Mouse (Mus musculus) liver, embryonic 15.5 days (tissue): ENCODE results near the gene 1600002K03Rik. TPM values are rescaled to one million over a fixed set of nuclear protein-coding genes. Genes with fewer than 3 reads are reported as not detected.

Experiments
- ATAC-seq: fragments of 200-750 bp; cut with Nextera tagmentation; 2 replicates; pipeline ENCODE4 v1.8.0; 2017; ENCODE audit warnings: moderate number of reproducible peaks, mild to moderate bottlenecking, moderate library complexity; ENCODE audit not compliant: insufficient read depth
- H3K27ac ChIP-seq: fragments of 300-500 bp; sonication (generic); replicated peaks from 2 replicates; pipeline ENCODE4 v1.5.1; 2015; ENCODE audit warnings: mild to moderate bottlenecking, inconsistent platforms
- H3K27me3 ChIP-seq: fragments of 300-500 bp; sonication (generic); 2 replicates; pipeline ENCODE4 v1.6.1; 2015; ENCODE audit warnings: mild to moderate bottlenecking, inconsistent platforms
- H3K36me3 ChIP-seq: fragments of 300-500 bp; sonication (generic); replicated peaks from 2 replicates; pipeline ENCODE4 v1.6.1; 2015; ENCODE audit warnings: moderate library complexity, mild to moderate bottlenecking, inconsistent platforms
- H3K4me1 ChIP-seq: fragments of 300-500 bp; sonication (generic); replicated peaks from 2 replicates; pipeline ENCODE4 v1.6.1; 2015; ENCODE audit warnings: inconsistent platforms
- H3K4me2 ChIP-seq: fragments of 300-500 bp; sonication (generic); 2 replicates; pipeline ENCODE4 v1.6.1; 2015; ENCODE audit warnings: moderate library complexity, mild to moderate bottlenecking, inconsistent platforms
- H3K4me3 ChIP-seq: fragments of 300-500 bp; sonication (generic); replicated peaks from 2 replicates; pipeline ENCODE4 v1.5.1; 2015; ENCODE audit warnings: mild to moderate bottlenecking, inconsistent platforms
- H3K9ac ChIP-seq: fragments of 300-500 bp; sonication (generic); 2 replicates; pipeline ENCODE4 v1.6.1; 2015; ENCODE audit warnings: moderate library complexity, mild to moderate bottlenecking, inconsistent platforms
- H3K9me3 ChIP-seq: fragments of 300-500 bp; sonication (generic); replicated peaks from 2 replicates; pipeline ENCODE4 v1.6.1; 2016; ENCODE audit warnings: inconsistent platforms
- WGBS: fragments of 180-500 bp; shearing (Covaris S2); methylation state at CpG from one replicate; pipeline ENCODE4 v1.1.7; 2015; ENCODE audit warnings: mixed read lengths; ENCODE audit not compliant: insufficient replicate concordance; 5-methylcytosine and 5-hydroxymethylcytosine counted together
- polyA plus RNA-seq: library from polyadenylated mRNA; unstranded; fragments of >200 nt; fragmentation: Nextera tagmentation; extraction: Ambion mirVana; gene quantifications from 2 replicates; pipeline ENCODE4 v1.2.1, GENCODE M21; 2015

1600002K03Rik gene
- polyA plus RNA-seq, 1 experiment from 2014 or later = 10.1 TPM

DNA sequence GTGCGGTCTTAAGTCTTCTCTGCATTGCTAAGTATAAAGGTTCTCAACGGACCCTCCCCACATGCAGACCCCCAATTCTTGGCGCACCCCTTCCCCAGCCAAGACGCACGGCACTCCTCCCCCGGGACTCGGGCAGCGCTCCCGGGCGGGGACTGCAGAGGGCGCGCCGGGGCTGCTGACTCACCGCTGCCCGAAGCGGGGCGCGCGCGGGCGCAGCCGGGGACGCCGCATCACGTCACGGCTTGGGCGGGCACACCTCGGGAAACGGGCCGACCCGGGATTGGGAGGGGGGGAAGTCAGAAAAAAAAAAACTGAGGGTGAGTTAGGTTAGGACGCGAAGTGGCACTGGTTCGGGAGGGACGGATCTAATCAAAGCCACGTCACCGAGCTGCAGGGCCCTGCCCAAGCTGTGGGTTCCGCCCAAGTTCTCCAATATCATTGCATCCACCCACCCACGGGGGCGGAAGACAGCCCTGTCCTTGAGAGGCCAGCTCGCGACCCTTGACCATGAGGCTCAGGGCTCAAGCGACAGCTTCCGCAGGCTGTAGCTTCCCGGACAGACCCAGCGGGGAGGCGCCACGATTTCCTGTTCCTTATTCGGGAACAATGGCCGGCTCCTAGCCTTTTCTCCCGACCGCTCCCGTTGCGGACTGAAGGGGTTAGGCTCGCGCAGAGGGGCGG is 24.0 kb upstream of the 1600002K03Rik start:
- H3K9me3 ChIP-seq = no peaks in the 10 kb centered on the region
- peak overlapping the region; percentile 96 for H3K27ac ChIP-seq
- peak; percentile 62 for ATAC-seq
- no peaks in the 10 kb centered on the region for H3K27me3 ChIP-seq
- H3K4me3 ChIP-seq = peak overlapping the region; percentile 70
- peaks cover 88% of the 10 kb centered on the region for H3K4me1 ChIP-seq
- peak overlapping the region; percentile 87 for H3K9ac ChIP-seq
- H3K4me2 ChIP-seq = peak overlapping the region; percentile 96
- peaks cover 63% of the 10 kb centered on the region for H3K36me3 ChIP-seq
- WGBS = under 1% methylated on average over 57 of the region's 57 CpGs

DNA sequence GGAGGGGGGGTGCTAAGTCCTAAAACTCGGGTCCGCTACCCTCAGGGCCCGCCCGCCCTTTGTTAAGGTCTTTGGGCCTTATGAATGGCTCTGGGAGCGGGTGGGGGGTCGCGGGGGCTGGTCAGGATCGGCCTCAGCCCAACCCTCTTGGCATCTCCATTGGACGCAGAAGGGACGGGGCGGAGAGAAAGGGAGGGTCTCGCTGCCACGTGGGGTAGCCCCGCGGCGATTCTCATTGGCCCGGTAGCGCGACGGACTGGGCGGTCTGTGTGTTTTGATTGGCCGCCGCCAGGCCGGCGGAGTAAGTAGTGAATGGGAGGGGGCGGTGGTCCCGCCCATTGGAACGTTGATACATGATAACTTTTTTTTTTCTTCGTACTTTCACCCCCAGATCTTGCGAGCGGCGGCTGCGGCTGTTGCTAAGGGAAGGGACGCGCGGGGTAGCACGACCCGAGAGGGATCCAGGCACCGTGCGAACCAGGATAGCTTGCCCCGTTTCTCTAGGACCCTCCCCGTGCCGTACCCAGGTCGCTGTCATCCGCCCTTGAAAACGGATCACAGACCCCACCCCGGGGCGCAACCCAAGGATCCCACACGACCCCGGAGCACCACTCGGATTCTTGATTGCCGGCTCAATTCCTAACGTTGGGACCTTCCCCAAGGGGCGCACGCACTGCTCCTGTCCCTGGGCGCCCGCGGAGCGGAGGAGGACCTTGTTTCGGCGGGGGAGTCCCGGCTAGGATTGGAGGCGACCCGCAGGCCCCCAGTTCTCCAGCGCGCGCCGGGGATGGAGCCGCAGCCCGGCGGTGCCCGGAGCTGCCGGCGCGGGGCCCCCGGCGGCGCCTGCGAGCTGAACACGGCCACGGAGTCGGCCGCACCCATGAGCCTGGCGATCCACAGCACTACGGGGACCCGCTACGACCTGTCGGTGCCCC is 23.2 kb upstream of the 1600002K03Rik start:
- H3K27ac ChIP-seq = peak overlapping the region; percentile 96
- no peaks in the 10 kb centered on the region for H3K27me3 ChIP-seq
- H3K9me3 ChIP-seq = no peaks in the 10 kb centered on the region
- peak overlapping the region; percentile 96 for H3K4me2 ChIP-seq
- under 1% methylated on average over 88 of the region's 88 CpGs for WGBS
- H3K4me1 ChIP-seq = peaks cover 88% of the 10 kb centered on the region
- peaks cover 63% of the 10 kb centered on the region for H3K36me3 ChIP-seq
- peak overlapping the region; percentile 70 for H3K4me3 ChIP-seq
- ATAC-seq = peak; percentile 73
- H3K9ac ChIP-seq = peak overlapping the region; percentile 87

DNA sequence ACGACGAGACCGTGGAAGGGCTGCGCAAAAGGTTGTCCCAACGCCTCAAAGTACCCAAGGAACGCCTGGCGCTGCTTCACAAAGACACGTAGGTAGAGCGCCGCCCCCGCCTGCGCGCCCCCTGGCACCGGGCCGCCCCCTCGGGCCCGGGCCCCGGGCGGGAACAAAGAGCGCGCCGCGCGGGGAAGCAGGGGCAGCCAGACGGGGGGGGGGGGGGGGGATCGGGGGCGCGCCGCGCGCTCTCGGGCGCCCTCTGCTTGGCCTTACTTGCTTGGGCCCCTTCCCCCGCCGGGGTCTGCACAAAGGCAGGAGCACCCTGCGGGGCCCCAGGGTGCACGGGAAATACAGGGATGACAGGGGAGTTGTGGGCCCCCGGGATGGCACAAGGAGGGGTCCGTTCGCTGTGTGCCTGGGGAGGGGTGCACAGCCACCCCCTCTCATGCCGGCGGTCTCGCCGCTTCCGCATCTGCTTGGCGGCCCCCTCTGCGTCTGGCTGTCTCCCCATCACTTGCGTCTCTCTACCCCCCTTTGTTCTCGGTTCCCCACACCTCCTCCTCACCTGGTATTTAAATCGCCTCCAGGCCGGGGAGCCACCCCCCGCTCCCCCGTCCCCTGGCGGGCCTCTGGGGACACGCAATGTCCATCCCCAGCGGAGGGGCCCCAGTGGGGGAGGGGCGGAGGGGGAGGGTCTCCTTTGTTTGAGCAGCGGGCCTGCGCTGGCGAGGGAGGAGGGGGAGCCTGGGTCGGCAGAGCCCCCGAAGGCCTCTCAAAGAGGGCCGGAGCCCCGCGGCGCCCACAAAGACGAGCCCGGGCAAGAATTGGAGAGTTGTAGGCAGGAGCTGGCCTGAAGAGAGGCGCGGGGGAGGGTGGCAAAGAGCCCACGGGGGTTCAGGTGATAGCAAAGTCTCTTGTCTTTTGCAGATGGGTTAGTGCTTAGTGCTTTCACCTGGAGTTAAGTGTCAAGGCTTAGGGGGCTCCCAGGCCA is 22.2 kb upstream of the 1600002K03Rik start:
- no peaks in the 10 kb centered on the region for H3K27me3 ChIP-seq
- peaks cover 63% of the 10 kb centered on the region for H3K36me3 ChIP-seq
- H3K9ac ChIP-seq = peak overlapping the region; percentile 87
- H3K4me3 ChIP-seq = peak overlapping the region; percentile 70
- WGBS = under 1% methylated on average over 71 of the region's 71 CpGs
- no peaks in the 10 kb centered on the region for H3K9me3 ChIP-seq
- H3K4me2 ChIP-seq = peak overlapping the region; percentile 96
- peak overlapping the region; percentile 96 for H3K27ac ChIP-seq
- ATAC-seq = no peak
- H3K4me1 ChIP-seq = peaks cover 89% of the 10 kb centered on the region

DNA sequence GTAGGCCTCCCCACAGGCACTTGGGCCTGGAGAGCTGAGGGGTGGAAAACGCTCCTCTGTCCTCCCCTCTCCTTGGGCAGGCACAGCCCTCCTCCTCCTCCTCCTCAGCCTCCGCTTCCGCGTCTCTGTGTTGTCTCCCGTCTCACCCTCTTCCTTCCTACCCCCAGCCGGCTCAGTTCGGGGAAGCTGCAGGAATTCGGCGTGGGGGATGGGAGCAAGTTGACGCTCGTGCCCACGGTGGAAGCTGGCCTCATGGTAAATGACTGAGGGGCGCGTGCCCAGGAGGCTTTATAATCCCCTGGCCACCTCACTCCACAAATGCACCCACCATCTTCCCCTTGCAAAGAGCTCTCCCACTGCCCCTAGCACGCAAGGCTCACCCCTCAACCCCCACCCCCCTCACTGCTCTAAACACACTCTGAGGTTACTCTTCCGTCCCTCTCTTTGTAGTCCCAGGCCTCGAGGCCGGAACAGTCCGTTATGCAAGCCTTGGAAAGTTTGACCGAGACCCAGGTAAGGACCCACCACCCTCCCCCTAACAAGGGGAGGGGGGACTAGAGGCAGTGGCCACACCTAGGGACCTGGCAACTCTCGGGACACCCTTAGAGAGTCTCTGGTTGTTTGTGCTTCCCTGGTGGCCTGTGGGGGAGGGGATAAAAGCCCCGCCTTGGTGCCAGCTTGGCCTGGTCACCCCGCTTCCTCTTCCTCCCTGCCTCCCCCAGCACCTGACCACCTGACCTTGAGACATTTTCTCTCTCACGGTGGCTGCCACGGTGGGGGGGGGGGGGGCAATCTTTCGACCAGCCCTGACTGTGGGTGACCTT is 21.3 kb upstream of the 1600002K03Rik start:
- Histone ChIP-seq H3K36me3 (peaks cover 63% of the 10 kb centered on the region), H3K27ac (peak overlapping the region; percentile 96), H3K4me3 (peak overlapping the region; percentile 70), H3K4me2 (peak overlapping the region; percentile 96), H3K9ac (peak overlapping the region; percentile 87), H3K9me3 (no peaks in the 10 kb centered on the region), H3K27me3 (no peaks in the 10 kb centered on the region), H3K4me1 (peaks cover 89% of the 10 kb centered on the region)
- 5% methylated on average over 26 of the region's 26 CpGs for WGBS
- ATAC-seq = no peak

DNA sequence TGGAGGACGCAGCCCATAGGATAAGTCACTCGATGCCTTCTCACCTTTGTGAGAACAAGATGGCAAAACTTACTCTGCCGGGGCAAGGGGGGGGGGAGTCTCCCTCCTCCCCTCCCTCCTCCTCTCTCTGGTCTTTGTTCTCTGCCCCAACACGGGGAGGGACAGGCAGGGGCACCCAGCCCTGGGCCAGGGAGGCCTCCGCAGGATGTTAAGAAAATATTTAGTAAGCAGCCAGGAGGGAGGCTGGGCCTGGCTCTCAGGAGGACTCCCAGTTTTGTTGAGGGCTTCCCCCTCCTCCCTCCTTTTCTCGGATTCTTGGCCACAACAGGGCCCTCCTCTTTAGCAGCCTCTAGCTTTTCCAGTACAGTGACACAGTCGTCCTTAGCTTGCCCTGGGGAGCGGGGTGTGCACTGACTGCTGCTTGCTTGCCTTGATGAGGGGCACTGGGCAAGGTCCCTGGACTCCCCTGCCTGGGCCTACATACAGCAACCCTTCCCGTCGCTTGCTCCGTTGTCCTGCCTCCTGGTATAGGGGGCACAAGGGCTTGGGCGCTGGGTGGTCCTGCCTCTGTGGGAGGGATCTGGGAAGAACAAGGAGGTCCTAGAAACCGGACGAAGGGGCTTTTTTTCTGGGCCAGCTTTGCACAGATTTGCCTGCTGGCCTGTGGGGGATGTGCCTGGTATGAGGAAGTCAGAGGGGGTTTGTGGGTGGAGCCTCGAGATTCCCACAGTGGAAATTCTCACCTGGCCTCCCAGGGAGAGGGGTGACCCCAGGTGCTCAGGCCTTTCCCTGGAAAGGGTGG is 20.5 kb upstream of the 1600002K03Rik start:
- peaks cover 89% of the 10 kb centered on the region for H3K4me1 ChIP-seq
- H3K36me3 ChIP-seq = peaks cover 68% of the 10 kb centered on the region
- 38% methylated on average over 15 of the region's 15 CpGs for WGBS

DNA sequence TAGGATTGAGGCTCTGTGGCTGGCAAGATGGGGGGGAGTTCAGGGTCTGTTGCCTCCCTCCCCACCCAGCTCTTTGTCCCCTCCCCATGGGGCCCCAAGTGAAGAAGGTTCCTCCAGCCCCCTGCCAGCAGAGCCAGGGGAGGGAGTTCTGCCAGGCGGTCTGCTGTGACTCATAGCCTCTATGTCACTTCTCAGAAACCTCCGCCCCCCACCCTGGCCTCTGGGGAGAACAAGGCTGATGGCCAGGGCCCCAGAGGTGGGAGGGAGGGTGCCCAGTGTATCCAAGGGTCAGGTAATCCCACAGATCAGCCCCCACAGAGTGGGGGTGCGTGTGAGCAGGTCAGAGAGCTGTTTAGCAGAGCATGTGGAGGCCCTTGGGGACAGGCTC is 19.9 kb upstream of the 1600002K03Rik start:
- peak overlapping the region; percentile 96 for H3K4me2 ChIP-seq
- peak overlapping the region; percentile 70 for H3K4me3 ChIP-seq
- no peak for ATAC-seq
- peak overlapping the region; percentile 87; the same call in 1 of the 2 replicates for H3K9ac ChIP-seq
- peaks cover 73% of the 10 kb centered on the region for H3K36me3 ChIP-seq
- 60% methylated on average over 3 of the region's 3 CpGs for WGBS
- H3K27me3 ChIP-seq = no peaks in the 10 kb centered on the region
- peak overlapping the region; percentile 96 for H3K27ac ChIP-seq
- no peaks in the 10 kb centered on the region for H3K9me3 ChIP-seq
- H3K4me1 ChIP-seq = peaks cover 88% of the 10 kb centered on the region

More for the DNA sequence above, 20.5 kb upstream of the 1600002K03Rik start:
- Histone ChIP-seq H3K27ac (peak overlapping the region; percentile 96), H3K9me3 (no peaks in the 10 kb centered on the region), H3K4me3 (peak overlapping the region; percentile 70), H3K9ac (peak overlapping the region; percentile 87), H3K27me3 (no peaks in the 10 kb centered on the region), H3K4me2 (peak overlapping the region; percentile 96)
- no peak for ATAC-seq

DNA sequence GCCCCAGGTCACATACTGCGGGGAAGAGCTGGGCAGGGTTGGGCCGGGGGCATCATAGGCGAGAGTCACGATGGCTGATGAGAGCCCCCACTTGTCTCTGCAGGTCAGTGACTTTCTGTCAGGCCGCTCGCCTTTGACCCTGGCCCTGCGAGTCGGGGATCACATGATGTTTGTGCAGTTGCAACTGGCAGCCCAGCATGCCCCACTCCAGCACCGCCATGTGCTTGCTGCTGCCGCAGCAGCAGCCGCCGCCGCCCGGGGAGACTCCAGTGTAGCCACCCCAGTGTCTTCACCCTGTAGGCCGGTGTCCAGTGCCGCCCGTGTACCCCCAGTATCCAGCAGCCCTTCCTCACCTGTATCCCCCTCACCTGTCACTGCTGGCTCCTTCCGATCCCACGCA is 19.0 kb upstream of the 1600002K03Rik start:
- 80% methylated on average over 19 of the region's 19 CpGs for WGBS
- H3K4me3 ChIP-seq = peak overlapping the region; percentile 14; the same call in 1 of the 2 replicates
- no peaks in the 10 kb centered on the region for H3K27me3 ChIP-seq
- H3K36me3 ChIP-seq = peaks cover 73% of the 10 kb centered on the region
- no peak overlapping the region for H3K9ac ChIP-seq
- peak overlapping the region; percentile 96 for H3K27ac ChIP-seq
- no peak for ATAC-seq
- H3K4me2 ChIP-seq = peak overlapping the region; percentile 96
- H3K4me1 ChIP-seq = peaks cover 91% of the 10 kb centered on the region
- H3K9me3 ChIP-seq = no peaks in the 10 kb centered on the region

DNA sequence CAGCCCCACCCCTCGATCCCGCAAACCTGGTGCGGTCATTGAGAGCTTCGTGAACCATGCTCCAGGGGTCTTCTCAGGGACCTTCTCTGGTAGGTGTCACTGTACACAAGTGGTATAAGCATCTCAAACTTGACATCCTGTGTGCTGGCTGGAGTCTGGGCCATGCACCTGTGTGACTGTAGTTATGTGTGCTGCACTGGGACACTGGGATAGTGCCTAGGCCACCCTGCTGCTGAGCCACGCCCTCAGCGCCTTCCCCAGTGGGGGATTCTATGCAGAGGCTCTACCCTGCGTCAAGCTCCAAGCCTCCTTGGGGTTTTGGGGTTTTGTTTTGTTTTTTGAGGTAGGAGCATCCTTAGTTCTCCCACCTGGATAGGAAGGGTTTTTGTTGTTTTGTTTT is 18.4 kb upstream of the 1600002K03Rik start:
- Histone ChIP-seq H3K4me1 (peaks cover 97% of the 10 kb centered on the region), H3K4me3 (no peak overlapping the region), H3K27me3 (no peaks in the 10 kb centered on the region), H3K4me2 (no peak overlapping the region), H3K27ac (no peak overlapping the region; the same call in 1 of the 2 replicates), H3K9me3 (no peaks in the 10 kb centered on the region), H3K9ac (no peak overlapping the region), H3K36me3 (peaks cover 73% of the 10 kb centered on the region)
- no peak for ATAC-seq
- 80% methylated on average over 7 of the region's 7 CpGs for WGBS

DNA sequence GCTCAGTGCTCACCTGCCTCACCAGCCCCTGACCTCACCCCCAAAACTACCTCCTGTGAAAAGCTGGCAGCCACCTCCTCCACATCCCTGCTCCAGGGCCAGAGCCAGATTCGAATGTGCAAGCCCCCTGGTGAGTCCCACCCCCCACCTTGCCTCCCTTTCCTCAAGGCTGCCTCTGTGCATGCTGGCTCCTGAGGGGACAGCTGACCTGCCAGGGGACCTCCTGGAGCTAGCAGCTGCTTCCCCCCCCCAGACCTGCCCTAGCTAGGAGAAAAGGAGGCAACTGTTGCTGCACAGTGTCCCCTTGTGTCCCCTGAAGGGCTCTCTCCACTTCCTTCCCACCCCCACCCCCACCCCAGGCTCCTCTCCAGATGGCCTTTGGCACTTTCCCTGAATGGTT is 17.5 kb upstream of the 1600002K03Rik start:
- Histone ChIP-seq H3K36me3 (peaks cover 71% of the 10 kb centered on the region), H3K9ac (no peak overlapping the region), H3K9me3 (no peaks in the 10 kb centered on the region), H3K4me3 (no peak overlapping the region), H3K4me2 (no peak overlapping the region), H3K27ac (no peak overlapping the region; the same call in 1 of the 2 replicates), H3K4me1 (peaks cover 97% of the 10 kb centered on the region), H3K27me3 (no peaks in the 10 kb centered on the region)
- no peak for ATAC-seq
- 81% methylated on average over 1 of the region's 1 CpGs for WGBS
